Mouse (Mus musculus) ES-Bruce4 (cell line): ENCODE results near the gene Agps. TPM values are rescaled to one million over a fixed set of nuclear protein-coding genes. Genes with fewer than 3 reads are reported as not detected.

Experiments
- H3K27ac ChIP-seq: 2 replicates; pipeline ENCODE4 v1.5.1; 2012; ENCODE audit warnings: low read length, inconsistent platforms; ENCODE audit not compliant: insufficient read depth
- H3K27me3 ChIP-seq: 2 replicates; pipeline ENCODE4 v1.6.1; 2012; ENCODE audit warnings: mild to moderate bottlenecking, low read length, inconsistent platforms; ENCODE audit not compliant: control insufficient read depth, poor library complexity, insufficient read depth, severe bottlenecking
- H3K36me3 ChIP-seq: 2 replicates; pipeline ENCODE4 v1.6.1; 2012; ENCODE audit warnings: inconsistent platforms, mild to moderate bottlenecking, low read length, moderate library complexity; ENCODE audit not compliant: control insufficient read depth, poor library complexity, insufficient read depth, severe bottlenecking
- H3K4me1 ChIP-seq: one replicate; pipeline ENCODE4 v1.8.1; 2011; ENCODE audit warnings: low read length; ENCODE audit not compliant: control insufficient read depth, insufficient read depth
- H3K4me3 ChIP-seq: 2 replicates; pipeline ENCODE4 v1.5.1; 2011; ENCODE audit warnings: low read depth, mild to moderate bottlenecking, low read length
- H3K9ac ChIP-seq: 2 replicates; pipeline ENCODE4 v1.6.1; 2012; ENCODE audit warnings: low read depth, mild to moderate bottlenecking, inconsistent platforms; ENCODE audit not compliant: poor library complexity, severe bottlenecking
- H3K9me3 ChIP-seq: replicated peaks from 2 replicates; pipeline ENCODE4 v1.6.1; 2012; ENCODE audit warnings: mild to moderate bottlenecking, low read length, inconsistent platforms; ENCODE audit not compliant: control insufficient read depth, poor library complexity, insufficient read depth, severe bottlenecking
- CTCF ChIP-seq: IDR thresholded peaks from one replicate; pipeline ENCODE4 v1.8.1; 2011; ENCODE audit warnings: low read depth, low read length
- EP300 ChIP-seq: IDR thresholded peaks from 2 replicates; pipeline ENCODE4 v1.6.1; 2011; ENCODE audit warnings: low read depth, low read length; ENCODE audit not compliant: insufficient read depth
- POLR2A ChIP-seq: IDR thresholded peaks from one replicate; pipeline ENCODE4 v1.8.1; 2011; ENCODE audit warnings: low read length; ENCODE audit not compliant: insufficient read depth
- polyA plus RNA-seq: library from polyadenylated mRNA; stranded (reverse); fragments of >200 nt; gene quantifications from 2 replicates; pipeline ENCODE4 v1.2.4, GENCODE M21; 2011; ENCODE audit warnings: low read depth; ENCODE audit not compliant: missing spikeins, insufficient read depth, insufficient read length

The Agps gene
- polyA plus RNA-seq, 1 experiment, result 130 TPM

DNA sequence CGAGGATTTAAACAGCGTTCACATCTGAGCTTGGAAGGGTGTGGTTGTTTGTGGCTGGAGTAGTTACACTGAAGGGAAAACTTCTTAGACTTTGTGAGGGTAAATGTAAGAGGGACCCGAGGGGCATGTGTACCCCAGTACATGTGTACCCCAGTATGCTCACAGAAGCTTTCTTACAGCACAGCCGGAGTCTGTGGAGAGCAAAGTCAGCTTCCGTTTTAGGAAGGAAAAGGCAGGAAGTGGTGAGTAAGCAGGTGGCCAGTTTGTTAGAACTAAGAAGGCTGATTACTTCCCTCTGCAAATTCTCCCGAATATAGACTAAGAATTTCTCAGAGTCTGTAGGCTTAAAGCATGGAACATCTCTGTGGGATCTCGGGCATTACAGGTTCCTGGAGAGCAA lies 8.2 kb upstream of the Agps start:
- Histone ChIP-seq H3K27me3 (no peaks in the 10 kb centered on the region), H3K27ac (no peak overlapping the region), H3K9me3 (no peaks in the 10 kb centered on the region), H3K9ac (no peak overlapping the region), H3K4me1 (no peaks in the 10 kb centered on the region), H3K4me3 (no peak overlapping the region), H3K36me3 (no peaks in the 10 kb centered on the region)
- no peak for TF ChIP-seq EP300
- no peak for TF ChIP-seq CTCF
- TF ChIP-seq POLR2A, result no peak

- no peak for TF ChIP-seq CTCF
- TF ChIP-seq EP300, result no peak
- no peak for TF ChIP-seq POLR2A
- Histone ChIP-seq H3K9me3 (no peaks in the 10 kb centered on the region), H3K27me3 (no peaks in the 10 kb centered on the region), H3K36me3 (no peaks in the 10 kb centered on the region), H3K9ac (no peak overlapping the region), H3K4me3 (no peak overlapping the region), H3K27ac (no peak overlapping the region), H3K4me1 (no peaks in the 10 kb centered on the region)
These were observed 7.8 kb upstream of the Agps start for GRCm38 (mm10) chr2:75824144-75824543.

DNA sequence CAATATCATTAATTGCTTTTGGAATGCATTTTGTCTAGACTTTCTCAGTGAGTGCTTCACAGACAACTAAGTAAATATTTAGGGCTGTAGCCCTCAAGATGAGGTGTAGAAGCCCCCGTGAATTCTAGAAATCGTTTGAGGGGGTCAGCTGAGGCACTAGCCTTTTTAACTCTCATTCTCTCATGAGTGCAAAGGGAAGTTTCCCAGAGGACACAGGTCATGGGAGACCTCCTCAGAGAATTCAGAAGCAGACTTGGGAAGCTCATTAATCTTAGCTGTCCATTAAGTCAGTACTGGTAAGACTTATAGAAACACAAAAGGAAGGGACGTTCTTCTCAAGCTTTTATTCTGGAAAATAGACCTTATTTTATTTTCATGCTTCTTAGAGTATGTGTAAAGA lies 7.1 kb upstream of the Agps start:
- Histone ChIP-seq H3K4me3 (no peak overlapping the region), H3K27me3 (no peaks in the 10 kb centered on the region), H3K27ac (no peak overlapping the region), H3K4me1 (no peaks in the 10 kb centered on the region), H3K36me3 (no peaks in the 10 kb centered on the region), H3K9me3 (no peaks in the 10 kb centered on the region), H3K9ac (no peak overlapping the region)
- TF ChIP-seq CTCF (no peak), POLR2A (no peak), EP300 (no peak)

DNA sequence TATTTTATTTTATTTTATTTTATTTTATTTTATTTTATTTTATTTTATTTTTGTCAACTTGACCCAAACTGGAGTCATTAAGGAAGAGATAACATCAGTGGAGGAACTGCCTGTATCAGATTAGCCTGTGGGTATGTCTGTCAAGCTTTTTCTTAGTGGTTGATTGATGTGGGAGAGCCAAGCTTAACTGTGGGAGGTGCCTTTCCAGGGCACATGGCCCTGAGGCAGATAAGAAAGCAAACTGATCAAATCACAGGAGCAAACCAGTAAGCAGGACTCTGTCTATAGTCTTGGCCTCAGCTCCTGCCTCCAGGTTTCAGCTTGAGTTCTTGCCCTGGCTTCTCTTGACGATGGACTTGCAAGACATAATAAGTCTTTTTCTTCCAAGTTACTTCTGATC lies 6.4 kb upstream of the Agps start:
- Histone ChIP-seq H3K4me1 (no peaks in the 10 kb centered on the region), H3K27ac (no peak overlapping the region), H3K9ac (no peak overlapping the region), H3K4me3 (no peak overlapping the region), H3K27me3 (no peaks in the 10 kb centered on the region), H3K36me3 (no peaks in the 10 kb centered on the region), H3K9me3 (no peaks in the 10 kb centered on the region)
- TF ChIP-seq POLR2A (no peak), EP300 (no peak), CTCF (no peak)

- Histone ChIP-seq H3K4me1 (no peaks in the 10 kb centered on the region), H3K9ac (no peak overlapping the region), H3K36me3 (no peaks in the 10 kb centered on the region), H3K9me3 (no peaks in the 10 kb centered on the region), H3K27me3 (no peaks in the 10 kb centered on the region), H3K4me3 (no peak overlapping the region), H3K27ac (no peak overlapping the region)
- TF ChIP-seq POLR2A (no peak), CTCF (no peak), EP300 (no peak)
These were observed 2.9 kb upstream of the Agps start for GRCm38 (mm10) chr2:75828931-75829610.

GRCm38 (mm10) chr2:75830233-75830632 lies 1.7 kb upstream of the Agps start:
- no peak overlapping the region for H3K27ac ChIP-seq
- H3K9ac ChIP-seq, result no peak overlapping the region
- no peak for TF ChIP-seq POLR2A
- TF ChIP-seq CTCF, result no peak
- H3K4me3 ChIP-seq, result no peak overlapping the region
- no peaks in the 10 kb centered on the region for H3K27me3 ChIP-seq
- no peaks in the 10 kb centered on the region for H3K36me3 ChIP-seq
- H3K4me1 ChIP-seq, result no peaks in the 10 kb centered on the region
- H3K9me3 ChIP-seq, result no peaks in the 10 kb centered on the region
